Mouse (Mus musculus) olfactory bulb, adult 2 months (tissue): ENCODE data around the gene Snd1.

ENCODE experiments used
- CTCF ChIP-seq: fragments of 200-500 bp; IDR thresholded peaks from 2 replicates; pipeline ENCODE4 v1.5.1; 2012; ENCODE audit warnings: low read depth, mild to moderate bottlenecking, low read length, moderate library complexity; ENCODE audit not compliant: insufficient read depth
- POLR2A ChIP-seq: fragments of 200-500 bp; IDR thresholded peaks from 2 replicates; pipeline ENCODE4 v1.6.1; 2012; ENCODE audit warnings: mild to moderate bottlenecking, low read depth, low read length, moderate library complexity; ENCODE audit not compliant: insufficient read depth

DNA sequence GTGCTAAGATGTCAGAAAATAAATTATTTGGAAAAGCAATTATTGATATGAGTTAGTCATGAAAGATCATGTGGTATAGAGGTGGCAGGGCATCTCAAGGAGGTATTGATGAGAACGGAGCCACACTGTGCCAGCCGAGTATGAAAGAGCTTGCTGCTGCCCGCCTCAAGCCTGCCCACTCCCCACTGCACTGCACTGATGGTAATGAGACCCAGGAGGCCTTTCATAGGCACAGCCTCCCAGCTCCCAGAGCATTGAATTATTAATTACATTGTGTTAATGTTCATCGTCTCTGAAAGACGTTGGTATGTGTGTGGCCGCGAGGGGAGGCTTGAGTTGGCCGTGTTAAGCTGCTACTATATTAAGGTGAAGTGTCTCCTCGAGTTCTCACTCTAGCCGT, 390.2 kb downstream of the Snd1 start:
- TF ChIP-seq CTCF (no peak), POLR2A (no peak)
